Mouse (Mus musculus): ENCODE results near the gene Apba1.

DNA sequence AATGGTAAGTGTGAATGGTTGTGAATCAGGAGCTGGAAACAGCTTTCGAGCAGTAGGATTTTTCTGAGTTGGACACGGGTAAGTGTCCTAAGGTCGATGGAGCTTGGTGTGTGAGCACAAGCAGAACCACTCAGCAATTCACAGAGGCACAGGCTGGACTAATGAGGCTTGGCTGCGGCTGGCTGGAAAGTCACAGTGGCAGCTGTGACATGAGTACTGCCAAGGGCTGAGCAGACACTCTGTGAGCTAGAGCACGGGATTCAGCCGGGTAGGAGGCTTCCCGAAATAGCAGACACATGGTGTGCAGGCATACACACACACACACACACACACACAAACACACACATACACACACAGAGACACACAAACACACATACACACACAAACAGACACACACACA lies 121.2 kb downstream of the Apba1 start:
- TF ChIP-seq CTCF (IDR thresholded peaks at IDR 0.05; ENCODE audit: low read depth) (no peak), EP300 (IDR thresholded peaks at IDR 0.05; ENCODE audit: low read depth) (no peak)

Data from liver, embryonic 14.5 days (tissue).